Mouse (Mus musculus) CH12F3 (cell line): Measurements from ENCODE around the gene Cd160.

Experiments
- in situ Hi-C: fragments of 300-500 bp; cut with MboI; formaldehyde crosslinking; loops from 2 replicates; pipeline ENCODE4 v1.14.3; 2020; ENCODE audit warnings: low sequenced_read_pairs

Gene Cd160

GRCm38 (mm10) chr3:96828984-96829383 is at the start of gene Cd160, which contains the start of gene Pdzk1:
Gene Cd160 (minus strand): TSS chr3:96829351.
Gene Pdzk1 (plus strand): TSS chr3:96829284.
- in situ Hi-C loops, result no loop called here

GRCm38 (mm10) chr3:96874808-96875571 is 45.8 kb upstream of the Cd160 start:
- in situ Hi-C loops, result no loop called here

- in situ Hi-C loops, result no loop called here
Observed at GRCm38 (mm10) chr3:96872501-96872900, 43.4 kb upstream of the Cd160 start.

- in situ Hi-C loops, result no loop called here
Observed at GRCm38 (mm10) chr3:96871070-96871469, 41.9 kb upstream of the Cd160 start.

- in situ Hi-C loops, result no loop called here
Observed at GRCm38 (mm10) chr3:96870270-96870669, 41.1 kb upstream of the Cd160 start.

- in situ Hi-C loops, result no loop called here
Observed at GRCm38 (mm10) chr3:96869091-96869490, 39.9 kb upstream of the Cd160 start.

- in situ Hi-C loops, result no loop called here
Observed at GRCm38 (mm10) chr3:96868566-96868965, 39.4 kb upstream of the Cd160 start.

- in situ Hi-C loops, result no loop called here
Observed at GRCm38 (mm10) chr3:96867863-96868262, 38.7 kb upstream of the Cd160 start.

- in situ Hi-C loops, result no loop called here
Observed at GRCm38 (mm10) chr3:96860498-96860897, 31.3 kb upstream of the Cd160 start.

GRCm38 (mm10) chr3:96855833-96856232 is 26.7 kb upstream of the Cd160 start:
- in situ Hi-C loops, result no loop called here

GRCm38 (mm10) chr3:96854376-96854775 is 25.2 kb upstream of the Cd160 start:
- in situ Hi-C loops, result no loop called here

GRCm38 (mm10) chr3:96852561-96852960 is 23.4 kb upstream of the Cd160 start:
- in situ Hi-C loops, result no loop called here

- in situ Hi-C loops, result no loop called here
Observed at GRCm38 (mm10) chr3:96849168-96849727, 20.1 kb upstream of the Cd160 start.

- in situ Hi-C loops, result no loop called here
Observed at GRCm38 (mm10) chr3:96848470-96848869, 19.3 kb upstream of the Cd160 start.

GRCm38 (mm10) chr3:96847661-96848060 is 18.5 kb upstream of the Cd160 start:
- in situ Hi-C loops, result no loop called here

GRCm38 (mm10) chr3:96846985-96847384 is 17.8 kb upstream of the Cd160 start:
- in situ Hi-C loops, result no loop called here

GRCm38 (mm10) chr3:96845806-96846205 is 16.7 kb upstream of the Cd160 start:
- in situ Hi-C loops, result no loop called here

- in situ Hi-C loops, result no loop called here
Observed at GRCm38 (mm10) chr3:96845191-96845590, 16.0 kb upstream of the Cd160 start.

- in situ Hi-C loops, result no loop called here
Observed at GRCm38 (mm10) chr3:96838996-96839645, 10.0 kb upstream of the Cd160 start.

GRCm38 (mm10) chr3:96836414-96836813 is 7.3 kb upstream of the Cd160 start:
- in situ Hi-C loops, result no loop called here

- in situ Hi-C loops, result no loop called here
Observed at GRCm38 (mm10) chr3:96834587-96835348, 5.6 kb upstream of the Cd160 start.
